Mouse (Mus musculus) frontal cortex, adult (tissue): ENCODE measurements around the gene Ppil6.

ENCODE experiments used
- ATAC-seq: cut with Nextera tagmentation; 2 replicates; pipeline ENCODE4 v1.9.2; 2017; ENCODE audit warnings: mild to moderate bottlenecking, moderate library complexity, mixed read lengths; ENCODE audit not compliant: low TSS enrichment

Ppil6 gene

GRCm38 (mm10) chr10:41489708-41490517, at the start of gene Ppil6, which contains the start of gene Smpd2:
Ppil6 (plus strand) TSS chr10:41490439.
Smpd2 (minus strand) TSS chr10:41490369.
- peak; percentile 96 for ATAC-seq

DNA sequence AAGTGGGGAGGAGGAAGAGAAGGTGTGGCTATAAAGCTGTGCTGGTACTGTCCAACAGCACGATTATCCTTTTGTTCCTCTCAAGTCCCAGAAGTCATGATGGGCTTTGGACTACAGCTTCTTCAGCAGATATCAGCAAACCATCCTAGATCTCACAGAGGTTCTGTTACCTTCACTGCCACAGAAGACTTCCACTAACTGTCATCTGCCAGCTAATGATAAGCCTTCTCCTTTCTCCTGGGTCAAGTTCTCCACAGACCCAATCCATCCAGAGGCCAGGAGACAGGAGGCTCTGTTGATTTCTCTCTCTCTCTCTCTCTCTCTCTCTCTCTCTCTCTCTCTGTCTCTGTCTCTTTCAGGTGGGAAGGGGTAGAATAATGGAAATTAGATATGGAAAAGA, 42.0 kb upstream of the Ppil6 start:
- ATAC-seq = no peak

- peak; percentile 84 for ATAC-seq
These were observed 40.6 kb upstream of the Ppil6 start for GRCm38 (mm10) chr10:41449684-41450083.

DNA sequence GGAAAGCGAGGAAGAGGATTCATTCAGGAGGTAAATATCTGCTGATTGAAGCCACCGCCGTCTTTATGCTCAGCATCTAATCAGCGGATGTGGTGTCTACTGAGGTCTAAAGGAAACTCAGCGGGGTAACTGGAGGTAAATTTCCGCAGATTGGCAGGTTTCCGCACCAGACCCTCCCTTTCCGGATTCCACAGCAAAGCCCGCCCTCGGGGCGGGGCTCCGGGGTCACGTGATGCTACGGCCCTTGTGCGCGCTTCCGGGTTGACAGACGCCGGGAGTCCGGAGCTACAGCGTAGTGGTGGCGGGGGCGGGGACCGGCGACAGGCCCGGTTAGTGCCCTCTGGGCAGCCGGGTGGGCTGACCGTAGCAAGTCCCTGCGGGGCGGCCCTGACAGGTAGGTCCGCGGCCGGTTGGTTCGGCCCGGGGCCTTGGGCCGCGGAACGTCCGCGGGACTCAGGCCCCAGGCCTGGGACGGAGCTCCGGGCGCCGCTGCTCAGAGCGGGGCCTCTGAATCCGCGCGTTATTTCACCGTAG, 40.0 kb upstream of the Ppil6 start, which contains the start of gene Zbtb24:
Gene Zbtb24, plus strand, starts transcription at position 247 of the 534 bp plus-strand sequence.
- peak; percentile 94 for ATAC-seq

- ATAC-seq = no peak
These were observed 39.3 kb upstream of the Ppil6 start for GRCm38 (mm10) chr10:41450780-41451522.

DNA sequence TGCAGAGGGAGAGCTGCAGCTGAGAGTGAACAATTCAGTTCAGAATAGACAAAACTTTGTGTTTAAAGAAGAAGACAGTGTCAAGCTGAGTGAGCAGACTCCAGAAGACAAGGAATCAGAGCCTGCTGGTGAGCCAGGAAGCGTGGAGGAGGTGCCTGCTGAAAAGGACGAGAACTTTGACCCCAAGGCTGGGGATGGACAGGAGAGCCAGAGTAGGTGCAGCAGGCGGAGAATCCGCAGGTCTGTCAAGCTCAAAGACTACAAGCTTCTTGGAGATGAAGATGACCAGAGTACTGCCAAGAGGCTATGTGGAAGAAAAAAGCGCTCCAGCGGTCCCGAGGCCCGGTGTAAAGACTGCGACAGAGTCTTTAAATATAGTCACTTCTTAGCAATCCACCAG, 38.6 kb upstream of the Ppil6 start:
- no peak for ATAC-seq

GRCm38 (mm10) chr10:41452791-41453190, 37.4 kb upstream of the Ppil6 start:
- ATAC-seq = no peak

DNA sequence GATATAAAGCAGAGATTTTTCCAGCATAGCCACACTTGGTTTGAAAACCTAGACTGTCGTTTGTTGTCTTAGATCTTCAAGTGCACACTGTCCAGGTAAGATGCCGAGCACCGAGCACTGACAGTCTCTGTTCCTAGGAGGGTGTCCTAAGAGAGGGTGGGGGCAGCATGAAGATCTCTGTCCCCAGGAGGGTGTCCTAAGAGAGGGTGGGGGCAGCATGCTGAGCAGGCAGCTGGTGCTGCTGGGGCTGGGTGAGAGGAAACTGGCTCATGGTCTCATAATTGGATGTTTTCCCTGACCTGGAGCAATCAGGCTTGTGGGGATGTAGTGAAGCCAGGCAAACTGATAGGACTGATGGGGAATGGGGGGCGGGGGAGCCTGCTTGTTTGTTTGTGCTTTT, 30.2 kb upstream of the Ppil6 start:
- no peak for ATAC-seq

DNA sequence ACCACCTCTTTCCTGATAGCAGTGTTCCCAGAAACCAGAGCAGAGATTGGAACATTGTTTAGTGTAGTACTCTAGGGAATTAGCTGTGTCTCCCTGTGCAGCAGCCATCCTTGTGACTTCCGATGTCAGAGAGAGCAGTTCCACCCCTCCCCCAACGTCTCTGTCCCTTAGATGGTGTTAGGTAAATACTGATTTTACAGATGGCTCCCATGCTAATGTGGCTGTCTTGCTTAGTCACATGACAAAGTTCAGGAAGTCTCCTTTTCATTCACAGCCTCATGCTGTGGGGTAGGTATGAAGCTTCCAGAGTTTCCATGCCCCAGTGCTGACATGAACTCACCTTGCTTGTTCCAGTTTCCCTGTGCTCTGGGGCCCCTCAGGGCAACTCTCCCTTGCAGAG, 29.7 kb upstream of the Ppil6 start:
- no peak for ATAC-seq

GRCm38 (mm10) chr10:41461057-41461722, 29.0 kb upstream of the Ppil6 start:
- peak; percentile 83 for ATAC-seq

- ATAC-seq = no peak
These were observed 25.8 kb upstream of the Ppil6 start for GRCm38 (mm10) chr10:41464401-41464955.

- no peak for ATAC-seq
These were observed 22.9 kb upstream of the Ppil6 start for GRCm38 (mm10) chr10:41467325-41467724.

DNA sequence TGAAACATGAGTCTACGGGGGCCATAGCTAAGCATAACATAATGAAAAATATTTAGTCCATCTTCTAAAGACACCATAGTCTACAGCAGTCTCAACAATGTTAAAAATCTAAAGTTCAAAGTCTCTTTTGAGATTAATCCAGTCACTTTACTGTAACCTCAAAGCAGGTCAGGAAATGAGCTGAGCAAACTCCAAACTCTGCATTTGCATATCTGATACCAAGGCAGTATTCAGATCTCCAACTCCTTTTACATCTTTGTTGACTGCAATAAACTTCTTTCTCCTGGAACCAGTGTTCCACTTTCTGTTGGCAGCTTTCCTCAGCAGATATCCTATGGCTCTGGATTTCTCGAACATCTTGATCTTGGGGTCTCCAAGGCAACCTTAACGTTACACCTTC, 19.5 kb upstream of the Ppil6 start:
- ATAC-seq = no peak

- no peak for ATAC-seq
These were observed 17.7 kb upstream of the Ppil6 start for GRCm38 (mm10) chr10:41472534-41472933.

DNA sequence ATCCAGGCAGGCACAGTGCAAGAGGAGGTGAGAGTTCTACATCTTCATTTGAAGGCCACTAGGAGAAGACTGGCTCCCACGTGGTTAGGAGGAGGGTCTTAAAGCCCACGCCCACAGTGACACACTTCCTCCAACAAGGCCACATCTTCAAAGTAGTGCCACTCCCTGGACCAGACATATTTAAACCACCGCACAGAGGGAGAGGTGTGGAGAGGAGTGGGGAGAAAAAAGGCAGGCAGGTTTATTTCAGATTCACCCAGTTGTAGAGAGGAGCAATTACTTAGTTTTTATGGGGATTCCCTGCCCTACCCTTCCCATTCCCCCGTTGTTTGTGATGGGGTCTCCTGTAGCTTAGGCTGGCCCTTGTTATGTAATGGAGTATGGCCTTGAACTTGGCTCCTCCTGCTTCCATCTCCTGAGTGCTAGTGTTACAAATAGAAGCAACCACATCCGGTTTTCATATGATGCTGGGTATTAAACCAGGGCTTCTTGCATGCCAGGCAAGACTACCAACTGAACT, 17.2 kb upstream of the Ppil6 start:
- no peak for ATAC-seq

DNA sequence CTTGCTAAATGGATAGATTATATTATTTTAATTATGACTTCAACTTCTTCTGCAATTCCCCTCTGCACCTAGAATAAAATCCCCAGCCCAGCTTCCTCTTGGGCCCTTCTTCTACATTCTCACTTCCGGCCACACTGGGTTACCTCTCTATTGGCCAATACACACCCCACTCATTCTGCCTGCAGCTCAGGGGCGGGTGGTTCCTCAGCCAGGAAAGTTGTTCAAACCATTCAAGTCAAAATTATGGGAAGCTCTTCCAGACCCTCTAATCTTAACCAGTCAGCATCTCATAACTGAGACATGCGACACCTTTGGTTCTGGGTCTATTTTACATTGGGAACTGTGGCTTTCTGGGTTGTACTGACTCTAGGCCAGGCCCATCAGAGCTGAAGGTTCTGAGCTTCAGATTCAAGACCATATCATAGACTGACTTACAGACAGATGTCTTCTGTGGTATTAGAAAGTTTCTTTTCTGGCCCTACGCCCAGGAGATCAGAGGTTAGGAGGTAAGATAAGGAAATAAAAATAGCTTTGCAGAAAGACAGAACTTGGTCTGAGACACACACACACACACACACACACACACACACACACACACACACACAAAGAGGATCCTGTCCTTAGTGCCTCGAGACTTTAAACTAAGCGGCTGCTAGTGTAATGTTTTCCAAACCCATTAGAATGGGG, 16.3 kb upstream of the Ppil6 start:
- ATAC-seq = no peak

- ATAC-seq = no peak
These were observed 15.3 kb upstream of the Ppil6 start for GRCm38 (mm10) chr10:41474981-41475391.

DNA sequence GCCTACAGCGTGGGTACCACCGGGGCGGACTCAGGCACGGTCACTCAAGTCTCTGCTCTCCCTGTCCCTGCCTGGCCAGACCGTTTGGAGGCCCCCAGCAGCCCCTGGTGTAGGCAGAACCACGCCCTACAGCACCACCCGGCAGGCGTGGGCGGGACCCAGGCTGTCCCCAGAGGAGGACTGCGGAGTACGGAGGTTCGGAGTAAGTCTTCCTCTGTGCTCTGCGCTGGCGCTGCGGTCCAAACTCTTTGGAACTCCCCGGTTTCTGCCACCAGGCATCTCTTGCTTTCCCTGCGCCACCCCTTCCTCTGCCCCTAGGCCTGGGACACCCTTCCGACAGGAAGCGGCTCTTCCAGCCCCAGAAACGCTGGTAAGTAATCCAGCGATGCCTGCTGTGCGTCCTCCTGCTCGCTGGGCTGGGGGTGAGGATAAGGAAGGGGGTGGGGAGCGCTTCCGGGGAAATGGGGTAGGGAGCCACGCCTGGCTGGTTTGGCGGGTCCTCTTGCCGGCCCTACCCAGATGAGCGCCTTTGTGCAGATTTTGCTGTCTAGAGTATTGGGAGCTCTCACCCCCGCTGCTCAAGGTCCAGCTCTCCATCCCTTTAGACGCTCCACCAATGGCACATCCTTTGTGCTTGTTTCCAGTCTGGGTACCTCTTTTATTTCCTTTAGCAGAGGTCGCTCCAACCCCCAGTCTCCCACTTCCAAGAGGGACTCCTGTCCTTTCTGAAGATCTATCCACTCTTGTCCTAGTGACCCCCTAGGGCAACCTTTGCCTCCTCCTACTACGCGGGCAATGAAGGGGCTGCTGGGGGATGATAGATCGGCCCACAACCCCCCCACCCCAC, 13.8 kb upstream of the Ppil6 start, which contains the start of gene Mical1:
Gene Mical1, plus strand, starts transcription at position 144 of the 847 bp plus-strand sequence.
- ATAC-seq = peak; percentile 50

DNA sequence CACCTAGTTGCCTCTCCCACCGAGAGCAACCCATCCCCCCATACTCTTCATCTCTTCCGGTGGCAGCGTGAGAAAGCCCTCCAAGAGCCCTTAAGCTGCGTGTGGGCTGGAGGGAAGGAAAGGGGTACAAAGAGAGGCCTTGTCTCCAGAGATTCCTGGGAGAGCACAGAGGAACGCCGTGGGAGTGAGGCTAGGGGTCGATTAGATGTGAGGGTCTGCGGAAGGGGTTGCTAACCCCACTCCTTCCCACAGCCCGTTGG, 13.3 kb upstream of the Ppil6 start:
- ATAC-seq = no peak
